Mouse (Mus musculus) erythroblast, embryonic 14.5 days (primary cell): Measurements from ENCODE around the gene Senp7.

Experiments
- GATA1 ChIP-seq: IDR thresholded peaks from 2 replicates; pipeline ENCODE4 v1.6.1; 2012; ENCODE audit warnings: low read length, inconsistent platforms, mixed read lengths
- TAL1 ChIP-seq: IDR thresholded peaks from 3 replicates; pipeline ENCODE4 v1.6.1; 2012; ENCODE audit warnings: low read length, inconsistent platforms, mixed read lengths

GRCm38 (mm10) chr16:56074122-56074521 is 26.0 kb downstream of the Senp7 start:
- TF ChIP-seq GATA1 (no peak), TAL1 (no peak)
